Mouse (Mus musculus) olfactory bulb, adult 2 months (tissue): ENCODE results near the gene Slc35a3.

ENCODE experiments used
- CTCF ChIP-seq: fragments of 200-500 bp; IDR thresholded peaks from 2 replicates; pipeline ENCODE4 v1.5.1; 2012; ENCODE audit warnings: low read depth, mild to moderate bottlenecking, low read length, moderate library complexity; ENCODE audit not compliant: insufficient read depth
- POLR2A ChIP-seq: fragments of 200-500 bp; IDR thresholded peaks from 2 replicates; pipeline ENCODE4 v1.6.1; 2012; ENCODE audit warnings: mild to moderate bottlenecking, low read depth, low read length, moderate library complexity; ENCODE audit not compliant: insufficient read depth

DNA sequence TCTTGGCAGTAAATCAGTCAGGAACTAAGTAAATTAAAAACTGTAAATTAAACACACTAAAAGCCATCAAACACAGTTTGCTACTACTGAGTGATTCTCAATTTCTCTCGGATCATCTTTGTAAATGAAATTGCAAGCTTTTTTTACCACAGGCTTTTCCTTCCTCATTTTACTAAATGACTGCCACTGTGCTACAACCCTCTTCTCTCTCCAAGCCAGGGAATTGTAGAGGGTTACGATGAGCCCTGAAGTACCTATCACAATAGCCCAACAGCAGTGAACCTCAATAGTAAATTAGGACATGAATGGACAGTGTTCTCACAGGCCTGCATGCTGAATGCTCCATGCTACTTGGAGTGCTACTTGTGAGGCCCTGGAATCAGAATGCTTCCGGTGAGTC is 78.5 kb downstream of the Slc35a3 start:
- TF ChIP-seq POLR2A = no peak
- no peak for TF ChIP-seq CTCF
